Mouse (Mus musculus) G1E-ER4 (cell line): ENCODE data around the gene Eps8. TPM values are rescaled to one million over a fixed set of nuclear protein-coding genes. Genes with fewer than 3 reads are reported as not detected.

Experiments
- GATA1 ChIP-seq: IDR thresholded peaks from one replicate; pipeline ENCODE4 v1.8.0; 2012; ENCODE audit warnings: low read length, inconsistent platforms
- polyA plus RNA-seq: library from polyadenylated mRNA; stranded (reverse); fragments of >175 nt; gene quantifications from 2 replicates; pipeline ENCODE4 v1.2.3, GENCODE M21; 2012

Eps8 gene
- polyA plus RNA-seq, 1 experiment: not detected

DNA sequence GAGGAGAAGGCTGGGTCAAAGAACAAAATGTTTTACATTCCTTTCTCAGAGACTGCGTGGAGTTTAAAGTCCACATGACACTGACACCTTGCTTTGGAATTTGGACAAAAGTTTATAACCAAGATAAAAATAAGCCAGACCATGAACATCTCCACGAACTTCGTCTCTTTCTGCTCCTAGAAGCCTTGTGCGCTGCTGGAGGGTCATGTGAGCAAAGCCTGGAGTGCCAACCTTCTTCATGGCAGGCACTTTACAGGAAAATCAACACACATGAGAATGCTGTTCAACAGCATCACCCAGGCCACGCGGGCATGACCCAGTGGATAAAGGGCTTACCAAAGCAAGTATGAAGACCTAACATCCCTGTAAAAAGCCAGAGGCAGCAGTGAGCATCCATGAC lies 85.6 kb downstream of the Eps8 start:
- no peak for TF ChIP-seq GATA1

GRCm38 (mm10) chr6:137565890-137566289 lies 88.8 kb downstream of the Eps8 start:
- TF ChIP-seq GATA1: no peak

- no peak for TF ChIP-seq GATA1
These were observed 89.2 kb downstream of the Eps8 start for GRCm38 (mm10) chr6:137565454-137565853.

DNA sequence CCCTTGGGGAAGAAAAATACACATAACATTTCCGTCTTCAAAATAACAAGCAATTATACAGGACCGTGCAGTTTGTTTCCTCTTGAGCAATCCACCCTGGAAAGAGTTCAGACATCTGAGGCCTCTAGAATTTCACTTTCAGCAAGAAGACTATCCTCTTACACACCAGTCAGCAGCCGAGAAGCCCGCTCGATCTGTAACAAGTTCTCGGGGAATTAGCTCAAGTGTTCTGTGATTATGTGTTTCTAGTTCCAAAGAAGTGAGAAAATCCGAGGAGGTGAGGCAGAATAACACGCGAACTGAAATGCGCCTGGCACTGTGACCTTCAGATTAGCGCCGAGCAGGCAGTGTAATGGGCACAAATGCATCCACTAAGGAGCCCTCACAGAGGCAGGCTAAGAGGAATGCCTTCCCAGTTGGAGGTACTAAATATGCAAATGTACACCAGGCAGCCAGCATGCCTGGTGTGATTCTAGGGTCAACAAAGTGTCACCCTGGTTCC lies 94.3 kb downstream of the Eps8 start:
- TF ChIP-seq GATA1: no peak

DNA sequence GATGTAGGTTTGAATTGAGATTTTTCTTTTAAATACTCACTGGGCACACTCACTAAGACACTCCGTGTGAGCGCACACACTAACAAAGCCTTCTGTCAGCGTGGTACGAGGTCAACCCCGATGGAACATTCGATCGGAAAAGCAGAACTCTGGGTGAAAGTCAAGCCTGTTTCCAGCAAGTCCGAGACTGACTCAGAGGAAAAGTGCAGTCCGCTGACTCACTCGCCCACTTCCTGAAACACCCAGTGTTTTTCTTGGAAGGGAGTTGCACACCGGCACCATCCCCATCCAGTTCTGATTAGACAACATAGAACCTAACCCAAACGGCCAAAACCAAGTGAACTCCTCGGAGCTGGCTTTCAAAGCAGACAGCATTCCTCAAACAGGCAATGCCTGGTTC lies 95.8 kb downstream of the Eps8 start:
- TF ChIP-seq GATA1: no peak

DNA sequence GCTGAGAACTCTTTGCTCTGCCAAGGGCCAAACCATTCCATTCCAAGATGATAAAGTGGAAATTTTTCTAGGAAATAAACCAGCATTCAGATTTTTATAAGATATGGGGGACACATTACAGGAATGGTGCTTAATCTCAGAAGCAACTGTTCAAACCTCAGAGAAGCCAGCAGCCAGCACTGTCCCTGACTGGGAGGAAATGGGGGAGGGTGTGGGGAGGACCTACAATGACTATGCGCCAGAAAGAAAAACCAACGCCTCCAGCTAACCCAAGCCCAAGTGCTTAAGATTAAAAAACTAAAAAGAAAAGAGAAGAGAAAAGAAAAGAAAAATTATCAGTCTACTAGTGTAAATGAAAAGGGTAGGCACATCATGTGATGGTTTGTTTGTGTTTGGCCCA lies 97.0 kb downstream of the Eps8 start:
- no peak for TF ChIP-seq GATA1

DNA sequence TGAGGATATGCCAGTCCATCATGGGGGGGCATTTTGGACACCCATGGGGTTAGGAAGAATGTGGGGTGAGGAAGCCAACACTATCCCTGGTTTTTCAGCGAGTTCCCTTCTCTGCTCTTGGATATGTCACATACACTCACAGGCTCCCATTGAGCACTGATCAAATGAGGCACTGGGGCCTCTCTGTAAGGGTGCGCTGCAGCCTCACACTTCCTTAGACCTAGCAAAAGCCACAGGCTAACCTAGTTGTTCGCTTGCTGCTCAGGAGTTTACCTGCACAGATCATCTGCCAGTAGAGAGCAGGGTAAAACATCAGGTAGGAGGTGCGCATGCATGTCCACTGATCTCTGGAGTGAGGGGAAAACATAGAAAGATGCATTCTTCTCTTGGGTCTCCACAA lies 97.5 kb downstream of the Eps8 start:
- no peak for TF ChIP-seq GATA1

GRCm38 (mm10) chr6:137556636-137557035 lies 98.0 kb downstream of the Eps8 start:
- TF ChIP-seq GATA1: no peak

GRCm38 (mm10) chr6:137550181-137550580 lies 104.5 kb downstream of the Eps8 start:
- TF ChIP-seq GATA1: no peak

- no peak for TF ChIP-seq GATA1
These were observed 106.1 kb downstream of the Eps8 start for GRCm38 (mm10) chr6:137548613-137549012.

DNA sequence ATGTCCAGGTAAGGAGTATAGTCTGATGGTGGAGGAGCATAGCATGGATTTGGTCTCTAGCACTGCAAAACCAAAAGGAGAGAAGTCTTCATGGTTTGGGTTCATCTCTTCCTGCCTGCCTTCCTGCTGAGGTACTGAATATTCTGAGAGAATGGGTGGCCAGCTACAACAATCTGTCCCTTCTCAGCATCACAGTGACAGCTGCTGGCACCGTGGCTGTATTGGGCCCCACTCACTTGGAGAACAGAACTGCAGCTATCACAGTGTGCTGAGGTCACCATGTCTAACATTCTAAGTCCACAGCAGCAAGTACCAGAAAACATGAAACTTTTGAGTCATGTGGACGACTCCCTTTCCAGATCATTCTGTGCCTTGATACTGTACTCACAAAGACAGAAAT lies 107.1 kb downstream of the Eps8 start:
- no peak for TF ChIP-seq GATA1

DNA sequence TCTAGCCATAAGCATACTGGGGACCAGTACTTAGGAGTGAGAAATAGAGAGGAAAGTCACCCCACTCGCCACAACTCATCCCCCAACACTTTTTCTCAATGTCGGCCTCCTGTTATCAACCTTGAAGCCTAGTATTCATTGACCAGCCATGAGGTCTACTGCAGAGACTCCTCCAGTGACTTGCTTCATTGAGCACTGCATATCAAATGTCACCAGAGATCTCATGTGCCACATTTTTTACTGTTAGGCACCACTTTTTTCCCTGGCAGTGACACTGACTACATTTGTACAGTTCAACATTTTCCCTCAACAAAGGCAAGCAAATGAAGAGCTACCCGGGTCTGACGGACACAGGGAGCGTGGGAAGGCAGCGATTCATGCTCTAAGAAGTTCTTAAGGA lies 108.6 kb downstream of the Eps8 start:
- TF ChIP-seq GATA1: no peak

GRCm38 (mm10) chr6:137545341-137545740 lies 109.3 kb downstream of the Eps8 start:
- TF ChIP-seq GATA1: no peak

GRCm38 (mm10) chr6:137542231-137543152 lies 112.2 kb downstream of the Eps8 start:
- no peak for TF ChIP-seq GATA1

- no peak for TF ChIP-seq GATA1
These were observed 113.2 kb downstream of the Eps8 start for GRCm38 (mm10) chr6:137541216-137542176.

- TF ChIP-seq GATA1: no peak
These were observed 113.9 kb downstream of the Eps8 start for GRCm38 (mm10) chr6:137540800-137541199.
